Mouse (Mus musculus): ENCODE results near the gene Focad.

DNA sequence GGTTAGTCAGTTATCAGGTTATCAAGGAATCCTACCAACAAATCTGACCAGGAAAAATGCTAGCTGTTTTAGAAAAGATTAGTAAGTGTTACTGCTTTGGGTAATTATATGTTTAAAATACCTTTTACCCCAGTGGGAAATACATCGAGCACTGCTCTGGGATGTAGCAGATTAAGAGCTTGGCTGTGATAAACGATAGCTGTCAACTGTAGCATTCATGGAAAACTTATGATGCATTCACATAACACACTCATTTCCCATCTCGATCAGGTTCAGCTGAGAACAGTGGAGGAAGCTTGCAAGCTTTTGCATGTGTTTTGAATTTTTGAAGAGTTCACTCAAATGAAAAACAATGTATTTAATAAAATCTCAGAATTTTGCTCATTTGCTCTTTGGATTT lies 14.2 kb downstream of the Focad start:
- no peak for TF ChIP-seq ZC3H11A (IDR thresholded peaks at IDR 0.05; ENCODE audit: borderline replicate concordance, low read depth, low read length)
- no peak for TF ChIP-seq CHD2 (IDR thresholded peaks at IDR 0.05; ENCODE audit: low read depth, low read length)
